Mouse (Mus musculus): ENCODE results near the gene Gm14137. TPM values are rescaled to one million over a fixed set of nuclear protein-coding genes. Genes with fewer than 3 reads are reported as not detected.

The Gm14137 gene
- polyA plus RNA-seq (2016; fragmentation: Nextera tagmentation; extraction: Ambion mirVana), result 0.75 and 0.85 TPM in 2 replicates

DNA sequence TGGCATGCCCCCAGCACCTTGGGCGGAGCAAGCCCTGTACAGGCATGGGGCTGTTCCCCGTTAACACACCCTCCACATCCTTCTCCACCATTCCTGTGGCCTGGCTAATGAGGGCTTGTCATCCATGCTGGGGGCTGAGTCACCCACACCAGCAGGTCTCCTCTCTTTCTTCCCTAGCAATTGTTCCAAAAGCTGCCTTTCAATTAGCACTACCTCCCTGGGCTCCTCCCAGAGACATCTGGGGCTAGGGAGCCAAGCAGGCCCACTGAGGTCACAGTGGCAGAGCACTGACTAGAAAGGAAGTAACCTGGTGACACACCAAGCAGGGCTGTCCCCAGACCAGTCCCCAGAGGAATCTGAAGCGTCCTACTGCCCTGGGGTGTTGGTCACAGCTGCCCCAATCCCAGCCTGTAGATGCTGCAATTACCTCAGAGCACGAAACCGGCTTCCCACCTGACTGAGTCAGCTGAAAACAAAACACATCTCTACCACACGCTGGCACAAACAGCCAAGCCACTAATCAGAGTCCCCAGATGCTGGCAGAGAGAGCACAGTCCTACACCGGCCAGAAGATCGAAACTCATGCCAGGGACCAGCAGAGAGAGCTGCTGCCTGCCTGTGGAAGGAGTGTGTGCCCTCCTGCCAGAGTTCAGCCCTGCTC, at the start of gene Gm14137:
Gene Gm14137, plus strand, starts transcription at position 519 of the 661 bp plus-strand sequence.
- WGBS, result 41% methylated on average over 8 of the region's 8 CpGs

DNA sequence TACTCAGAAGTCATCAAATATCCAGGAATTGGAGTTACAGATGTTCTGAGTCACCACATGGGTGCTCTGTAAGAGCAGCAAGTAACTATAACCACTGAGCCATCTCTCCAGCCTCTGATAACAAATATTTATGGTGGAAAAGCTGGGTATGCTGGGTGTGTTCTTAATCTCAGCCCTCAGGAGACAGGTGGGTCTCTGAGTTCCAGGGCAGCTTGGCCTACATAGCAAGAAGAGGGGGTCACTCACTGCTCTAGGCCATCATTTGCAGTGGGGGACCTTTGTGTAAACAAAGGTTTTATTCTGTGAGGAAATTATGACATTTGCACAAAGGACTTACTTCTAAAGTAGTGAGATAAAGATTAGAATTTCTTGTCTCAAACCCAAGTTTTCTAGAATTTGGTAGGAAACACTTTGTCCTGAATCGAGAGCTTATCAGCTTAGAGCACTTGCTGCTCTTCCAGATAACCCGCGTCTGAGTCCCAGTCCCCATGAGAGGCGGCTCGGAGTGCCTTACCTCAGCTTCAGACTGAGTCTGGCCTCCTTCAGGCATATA, 37.9 kb upstream of the Gm14137 start:
- WGBS, result 86% methylated on average over 5 of the region's 5 CpGs
- no peak for DNase-seq (ENCODE audit: low spot score)

More for the DNA sequence above, at the start of gene Gm14137:
- no peak for DNase-seq (ENCODE audit: low spot score)
- Histone ChIP-seq H3K9me3 (no peaks in the 10 kb centered on the region), H3K36me3 (peaks cover 31% of the 10 kb centered on the region), H3K27ac (peak within 1 kb of the TSS; percentile 29), H3K27me3 (ENCODE audit: insufficient read depth, poor library complexity, severe bottlenecking) (peaks cover 8% of the 10 kb centered on the region; the same call in 1 of the 2 replicates), H3K4me1 (replicated peaks) (peaks cover 36% of the 10 kb centered on the region), H3K4me3 (no peak within 1 kb of the TSS; the same call in 1 of the 2 replicates)

GRCm38 (mm10) chr2:119145199-119145598, 29.1 kb upstream of the Gm14137 start:
- H3K36me3 ChIP-seq, result peaks cover 98% of the 10 kb centered on the region
- DNase-seq (ENCODE audit: low spot score), result no peak
- H3K9me3 ChIP-seq, result peaks cover 4% of the 10 kb centered on the region; the same call in 1 of the 2 replicates
- H3K4me1 ChIP-seq (replicated peaks), result no peaks in the 10 kb centered on the region
- H3K27ac ChIP-seq, result no peak overlapping the region
- WGBS, result 87% methylated on average over 2 of the region's 2 CpGs
- H3K4me3 ChIP-seq, result no peak overlapping the region
- H3K27me3 ChIP-seq (ENCODE audit: insufficient read depth, poor library complexity, severe bottlenecking), result no peaks in the 10 kb centered on the region

More for the DNA sequence above, 37.9 kb upstream of the Gm14137 start:
- H3K27ac ChIP-seq, result no peak overlapping the region
- peaks cover 100% of the 10 kb centered on the region for H3K36me3 ChIP-seq
- no peaks in the 10 kb centered on the region for H3K4me1 ChIP-seq (replicated peaks)
- no peaks in the 10 kb centered on the region for H3K27me3 ChIP-seq (ENCODE audit: insufficient read depth, poor library complexity, severe bottlenecking)
- H3K4me3 ChIP-seq, result no peak overlapping the region
- no peaks in the 10 kb centered on the region for H3K9me3 ChIP-seq

- Histone ChIP-seq H3K4me1 (replicated peaks) (no peaks in the 10 kb centered on the region), H3K27ac (no peak overlapping the region), H3K36me3 (peaks cover 98% of the 10 kb centered on the region), H3K9me3 (peaks cover 4% of the 10 kb centered on the region; the same call in 1 of the 2 replicates), H3K4me3 (no peak overlapping the region), H3K27me3 (ENCODE audit: insufficient read depth, poor library complexity, severe bottlenecking) (no peaks in the 10 kb centered on the region)
- no peak for DNase-seq (ENCODE audit: low spot score)
- 90% methylated on average over 6 of the region's 6 CpGs for WGBS
Observed at GRCm38 (mm10) chr2:119146435-119146834, 27.9 kb upstream of the Gm14137 start.

DNA sequence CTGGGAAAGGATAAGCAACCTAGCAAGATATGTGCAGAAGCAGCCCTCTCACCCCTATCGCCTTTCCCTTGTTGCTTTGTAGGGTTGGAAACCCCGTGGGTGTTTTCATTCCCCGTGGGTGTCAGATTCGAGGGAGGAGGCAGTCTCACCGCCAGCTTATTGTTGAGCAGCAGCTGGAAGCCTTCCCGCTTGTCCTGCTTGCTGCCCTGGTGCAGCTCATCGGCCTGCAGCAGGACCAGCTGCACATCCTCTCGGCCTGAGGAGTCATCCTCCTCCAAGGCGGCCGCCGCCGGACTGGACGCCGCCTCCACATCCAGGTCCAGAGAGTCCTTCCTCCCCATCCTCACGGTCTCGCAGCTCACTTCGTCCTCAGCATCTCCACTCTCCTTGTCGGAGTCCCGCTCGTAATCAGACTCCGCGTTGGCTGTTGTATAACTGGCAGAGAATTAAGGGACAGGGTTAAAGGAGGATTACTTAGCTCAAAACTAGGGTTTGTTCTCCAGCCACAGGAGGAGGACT, 27.1 kb upstream of the Gm14137 start:
- Histone ChIP-seq H3K4me1 (replicated peaks) (no peaks in the 10 kb centered on the region), H3K27me3 (ENCODE audit: insufficient read depth, poor library complexity, severe bottlenecking) (no peaks in the 10 kb centered on the region), H3K4me3 (no peak overlapping the region), H3K36me3 (peaks cover 98% of the 10 kb centered on the region), H3K9me3 (peaks cover 4% of the 10 kb centered on the region; the same call in 1 of the 2 replicates), H3K27ac (no peak overlapping the region)
- 83% methylated on average over 22 of the region's 22 CpGs for WGBS
- DNase-seq (ENCODE audit: low spot score), result no peak

- Histone ChIP-seq H3K36me3 (peaks cover 98% of the 10 kb centered on the region), H3K9me3 (peaks cover 4% of the 10 kb centered on the region; the same call in 1 of the 2 replicates), H3K4me3 (no peak overlapping the region), H3K27me3 (ENCODE audit: insufficient read depth, poor library complexity, severe bottlenecking) (no peaks in the 10 kb centered on the region), H3K4me1 (replicated peaks) (no peaks in the 10 kb centered on the region), H3K27ac (no peak overlapping the region)
- WGBS, result 92% methylated on average over 8 of the region's 8 CpGs
- no peak for DNase-seq (ENCODE audit: low spot score)
Observed at GRCm38 (mm10) chr2:119147775-119148174, 26.5 kb upstream of the Gm14137 start.

GRCm38 (mm10) chr2:119152255-119152654, 22.1 kb upstream of the Gm14137 start:
- DNase-seq (ENCODE audit: low spot score), result no peak
- Histone ChIP-seq H3K36me3 (peaks cover 77% of the 10 kb centered on the region), H3K4me3 (no peak overlapping the region), H3K27ac (no peak overlapping the region), H3K27me3 (ENCODE audit: insufficient read depth, poor library complexity, severe bottlenecking) (no peaks in the 10 kb centered on the region), H3K4me1 (replicated peaks) (peaks cover 22% of the 10 kb centered on the region), H3K9me3 (no peaks in the 10 kb centered on the region)
- 90% methylated on average over 6 of the region's 6 CpGs for WGBS

GRCm38 (mm10) chr2:119154683-119155082, 19.6 kb upstream of the Gm14137 start:
- 81% methylated on average over 2 of the region's 2 CpGs for WGBS
- H3K4me1 ChIP-seq (replicated peaks), result peaks cover 26% of the 10 kb centered on the region
- no peak for DNase-seq (ENCODE audit: low spot score)
- H3K9me3 ChIP-seq, result no peaks in the 10 kb centered on the region
- no peak overlapping the region for H3K27ac ChIP-seq
- H3K4me3 ChIP-seq, result no peak overlapping the region
- no peaks in the 10 kb centered on the region for H3K27me3 ChIP-seq (ENCODE audit: insufficient read depth, poor library complexity, severe bottlenecking)
- H3K36me3 ChIP-seq, result peaks cover 52% of the 10 kb centered on the region

DNA sequence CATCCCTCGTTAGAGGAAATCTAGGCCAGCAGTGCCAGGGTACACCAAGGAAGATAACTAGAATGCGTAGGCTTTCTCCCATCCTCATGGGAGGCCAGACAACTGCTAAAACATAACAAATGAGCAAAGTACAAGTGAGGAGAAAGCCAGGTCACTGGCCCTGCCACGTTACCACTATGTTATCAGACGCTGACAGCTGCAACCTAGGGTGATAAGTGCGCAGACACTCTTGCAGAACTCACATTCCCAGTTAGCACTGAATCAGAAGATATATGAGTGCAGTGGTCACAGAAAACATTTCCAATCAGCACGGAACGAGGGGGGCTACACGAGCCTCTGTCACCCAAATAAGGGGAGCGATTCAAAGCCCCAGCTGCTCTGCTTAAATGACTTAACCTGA, 18.9 kb upstream of the Gm14137 start:
- no peak overlapping the region for H3K27ac ChIP-seq
- H3K4me3 ChIP-seq, result peak overlapping the region; percentile 100; the same call in 1 of the 2 replicates
- WGBS, result 90% methylated on average over 9 of the region's 9 CpGs

DNA sequence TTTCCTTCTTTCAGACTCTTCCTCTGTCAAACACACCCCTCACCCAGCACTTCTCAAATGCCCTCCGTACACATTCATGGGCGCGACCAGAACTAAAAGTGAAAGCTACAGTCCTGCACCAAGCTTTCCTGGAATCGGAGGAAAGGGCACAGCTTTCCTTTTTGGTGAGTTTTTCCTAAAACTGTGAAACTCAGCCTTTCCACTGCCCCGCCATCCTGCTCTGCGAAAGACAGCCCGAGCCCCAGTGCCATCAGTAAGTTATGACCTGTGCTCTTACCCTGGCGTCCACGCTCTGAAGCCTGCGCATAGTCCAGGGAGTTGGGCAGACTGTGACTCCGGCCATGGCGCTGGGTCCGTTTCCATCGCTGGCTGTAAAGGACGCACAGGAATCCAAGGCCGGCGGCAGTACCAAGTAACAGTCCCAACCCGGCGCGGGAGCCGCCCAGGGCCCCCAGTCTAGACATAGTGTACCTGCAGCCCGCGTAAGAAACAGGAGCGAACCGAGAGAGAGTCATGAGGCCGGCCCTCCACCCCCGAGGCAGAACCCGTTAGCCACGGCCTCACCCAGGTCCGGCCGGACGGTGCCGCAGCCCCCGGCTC, 18.1 kb upstream of the Gm14137 start:
- peaks cover 28% of the 10 kb centered on the region for H3K4me1 ChIP-seq (replicated peaks)
- peak overlapping the region; percentile 93 for H3K27ac ChIP-seq
- WGBS, result 10% methylated on average over 34 of the region's 34 CpGs
- H3K36me3 ChIP-seq, result peaks cover 37% of the 10 kb centered on the region
- no peaks in the 10 kb centered on the region for H3K27me3 ChIP-seq (ENCODE audit: insufficient read depth, poor library complexity, severe bottlenecking)
- H3K4me3 ChIP-seq, result peak overlapping the region; percentile 100
- DNase-seq (ENCODE audit: low spot score), result no peak
- no peaks in the 10 kb centered on the region for H3K9me3 ChIP-seq

More for the DNA sequence above, 18.9 kb upstream of the Gm14137 start:
- Histone ChIP-seq H3K27me3 (ENCODE audit: insufficient read depth, poor library complexity, severe bottlenecking) (no peaks in the 10 kb centered on the region), H3K4me1 (replicated peaks) (peaks cover 26% of the 10 kb centered on the region), H3K36me3 (peaks cover 45% of the 10 kb centered on the region), H3K9me3 (no peaks in the 10 kb centered on the region)
- DNase-seq (ENCODE audit: low spot score), result no peak

DNA sequence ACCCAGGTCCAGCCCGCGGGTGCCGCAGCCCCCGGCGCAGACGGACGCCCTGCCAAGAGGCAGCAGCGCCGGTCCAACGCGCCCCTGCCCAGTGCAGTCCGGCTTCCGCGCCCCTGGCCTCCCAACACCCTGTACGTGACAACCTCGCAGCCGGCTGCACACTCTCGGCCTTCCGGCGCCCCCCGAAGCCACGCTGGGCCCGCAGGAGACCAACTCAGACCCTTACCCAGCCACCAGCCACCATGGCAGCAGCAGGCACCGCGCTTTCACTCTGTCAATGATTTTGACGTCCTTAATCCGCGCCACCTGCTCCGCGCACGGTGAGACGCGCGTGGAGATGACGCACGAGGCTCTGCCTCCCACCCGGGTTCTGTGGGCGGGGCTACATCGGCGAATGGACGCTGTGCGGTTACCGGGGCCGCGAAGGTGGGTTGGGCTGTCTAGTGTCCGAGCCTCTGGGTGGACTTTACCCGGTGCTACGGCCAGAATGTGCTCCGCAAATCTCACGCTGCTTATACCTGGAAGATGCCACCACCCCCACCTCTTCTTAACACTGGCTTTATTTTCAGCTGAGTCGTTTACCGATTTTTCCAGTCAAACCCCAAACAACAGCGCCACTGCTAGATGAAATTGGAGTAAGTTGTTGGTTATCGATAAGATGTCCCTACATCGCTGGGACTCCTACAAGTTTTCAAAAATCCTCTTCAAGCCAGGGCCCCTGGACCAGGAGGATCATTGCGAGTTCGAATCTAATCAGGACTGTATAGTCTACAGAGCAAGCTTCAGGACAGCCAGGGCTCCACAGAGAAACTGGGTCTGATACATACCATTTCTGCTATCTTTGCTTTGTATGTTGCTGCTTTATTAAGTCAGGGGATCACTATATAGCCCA, 17.4 kb upstream of the Gm14137 start, which contains the start of gene Rmdn3:
Gene Rmdn3, minus strand, starts transcription at position 354 of the 892 bp plus-strand sequence.
- H3K9me3 ChIP-seq, result no peaks in the 10 kb centered on the region
- peak within 1 kb of the TSS; percentile 100 for H3K4me3 ChIP-seq
- H3K27me3 ChIP-seq (ENCODE audit: insufficient read depth, poor library complexity, severe bottlenecking), result no peaks in the 10 kb centered on the region
- 1% methylated on average over 57 of the region's 57 CpGs for WGBS
- H3K4me1 ChIP-seq (replicated peaks), result peaks cover 31% of the 10 kb centered on the region
- peak; percentile 93 for DNase-seq (ENCODE audit: low spot score)
- H3K36me3 ChIP-seq, result peaks cover 30% of the 10 kb centered on the region
- peak within 1 kb of the TSS; percentile 93 for H3K27ac ChIP-seq

GRCm38 (mm10) chr2:119157836-119158235, 16.5 kb upstream of the Gm14137 start:
- Histone ChIP-seq H3K9me3 (no peaks in the 10 kb centered on the region), H3K27ac (no peak overlapping the region), H3K36me3 (peaks cover 21% of the 10 kb centered on the region), H3K27me3 (ENCODE audit: insufficient read depth, poor library complexity, severe bottlenecking) (no peaks in the 10 kb centered on the region), H3K4me1 (replicated peaks) (peaks cover 31% of the 10 kb centered on the region), H3K4me3 (peak overlapping the region; percentile 100; the same call in 1 of the 2 replicates)
- no peak for DNase-seq (ENCODE audit: low spot score)

Data from hindbrain, embryonic 10.5 days (tissue).